Mouse (Mus musculus) embryonic facial prominence, embryonic 12.5 days (tissue): ENCODE results near the gene Yy1. TPM values are rescaled to one million over a fixed set of nuclear protein-coding genes. Genes with fewer than 3 reads are reported as not detected.

Source experiments
- ATAC-seq: fragments of 200-750 bp; cut with Nextera tagmentation; 2 replicates; pipeline ENCODE4 v1.8.0; 2017; ENCODE audit not compliant: insufficient number of reproducible peaks, insufficient read depth, low FRiP score, low TSS enrichment
- H3K27ac ChIP-seq: fragments of 300-500 bp; sonication (generic); 2 replicates; pipeline ENCODE4 v1.5.1; 2016; ENCODE audit warnings: mild to moderate bottlenecking
- H3K27me3 ChIP-seq: fragments of 300-500 bp; sonication (generic); 2 replicates; pipeline ENCODE4 v1.6.1; 2016; ENCODE audit warnings: mild to moderate bottlenecking, moderate library complexity
- H3K36me3 ChIP-seq: fragments of 300-500 bp; sonication (generic); 2 replicates; pipeline ENCODE4 v1.6.1; 2016; ENCODE audit warnings: mild to moderate bottlenecking
- H3K4me1 ChIP-seq: fragments of 300-500 bp; sonication (generic); 2 replicates; pipeline ENCODE4 v1.6.1; 2016
- H3K4me2 ChIP-seq: fragments of 300-500 bp; sonication (generic); replicated peaks from 2 replicates; pipeline ENCODE4 v1.6.1; 2016; ENCODE audit warnings: mild to moderate bottlenecking, moderate library complexity
- H3K4me3 ChIP-seq: fragments of 300-500 bp; sonication (generic); 2 replicates; pipeline ENCODE4 v1.5.1; 2016; ENCODE audit warnings: mild to moderate bottlenecking
- H3K9ac ChIP-seq: fragments of 300-500 bp; sonication (generic); 2 replicates; pipeline ENCODE4 v1.6.1; 2016; ENCODE audit warnings: mild to moderate bottlenecking, moderate library complexity
- H3K9me3 ChIP-seq: fragments of 300-500 bp; sonication (generic); 2 replicates; pipeline ENCODE4 v1.6.1; 2016; ENCODE audit warnings: mild to moderate bottlenecking, moderate library complexity
- WGBS: fragments of 180-500 bp; shearing (Covaris S2); methylation state at CpG from one replicate; pipeline ENCODE4 v1.1.7; 2016; 5-methylcytosine and 5-hydroxymethylcytosine counted together
- polyA plus RNA-seq: library from polyadenylated mRNA; unstranded; fragments of >200 nt; fragmentation: Nextera tagmentation; extraction: Ambion mirVana; gene quantifications from 2 replicates; pipeline ENCODE4 v1.2.1, GENCODE M21; 2016

Yy1 gene
- 20.8 and 23.2 TPM in 2 replicates for polyA plus RNA-seq

DNA sequence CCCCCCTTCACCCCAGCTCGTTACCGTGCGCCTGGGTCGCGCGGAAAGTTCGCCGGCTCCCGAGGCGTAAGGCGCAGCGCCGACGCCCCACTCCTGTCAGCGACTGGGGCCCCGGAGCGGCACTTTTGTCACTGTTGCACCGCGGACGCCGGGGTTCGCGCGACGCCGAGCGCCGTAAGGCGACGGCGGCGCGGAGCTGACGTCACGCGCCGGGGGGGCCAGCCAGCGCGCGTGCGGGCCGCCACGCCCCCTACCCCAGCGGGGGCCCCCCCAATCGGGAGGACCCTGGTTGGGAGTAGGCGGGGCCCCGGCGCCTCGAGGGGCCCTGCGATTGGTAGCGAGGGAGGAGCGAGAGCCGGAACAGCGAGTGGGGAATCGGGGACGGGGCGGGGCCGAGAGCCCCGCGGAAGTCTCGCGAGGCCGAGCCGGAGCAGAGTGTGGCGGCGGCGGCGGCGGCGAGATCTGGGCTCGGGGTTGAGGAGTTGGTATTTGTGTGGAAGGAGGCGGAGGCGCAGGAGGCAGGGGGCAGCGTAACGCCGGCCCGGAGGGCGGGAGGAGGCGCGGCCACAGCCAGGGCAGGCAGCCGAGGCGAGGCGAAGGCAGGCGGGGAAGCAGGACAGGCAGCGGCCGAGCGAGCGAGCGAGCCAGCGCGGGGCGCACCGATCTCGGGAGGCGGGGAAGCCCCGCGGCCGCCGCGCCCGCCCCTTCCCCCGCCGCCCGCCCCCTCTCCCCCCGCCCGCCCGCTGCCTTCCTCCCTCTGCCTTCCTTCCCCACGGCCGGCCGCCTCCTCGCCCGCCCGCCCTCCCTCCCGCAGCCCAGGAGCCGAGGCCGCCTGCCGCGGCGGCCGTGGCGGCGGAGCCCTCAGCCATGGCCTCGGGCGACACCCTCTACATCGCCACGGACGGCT, at the start of gene Yy1:
Gene Yy1 (plus strand): TSS at position 428 of the 907 bp plus-strand sequence.
- peaks cover 30% of the 10 kb centered on the region for H3K4me1 ChIP-seq
- peak within 1 kb of the TSS; percentile 99 for H3K4me3 ChIP-seq
- ATAC-seq: peak; percentile 88
- peak within 1 kb of the TSS; percentile 94 for H3K9ac ChIP-seq
- no peaks in the 10 kb centered on the region for H3K36me3 ChIP-seq
- H3K27ac ChIP-seq: peak within 1 kb of the TSS; percentile 99
- under 1% methylated on average over 85 of the region's 127 CpGs for WGBS
- H3K27me3 ChIP-seq: no peaks in the 10 kb centered on the region
- H3K4me2 ChIP-seq: peak within 1 kb of the TSS; percentile 60
- H3K9me3 ChIP-seq: no peaks in the 10 kb centered on the region

GRCm38 (mm10) chr12:108745990-108746389, 46.8 kb upstream of the Yy1 start:
- no peak for ATAC-seq
- no peaks in the 10 kb centered on the region for H3K36me3 ChIP-seq

DNA sequence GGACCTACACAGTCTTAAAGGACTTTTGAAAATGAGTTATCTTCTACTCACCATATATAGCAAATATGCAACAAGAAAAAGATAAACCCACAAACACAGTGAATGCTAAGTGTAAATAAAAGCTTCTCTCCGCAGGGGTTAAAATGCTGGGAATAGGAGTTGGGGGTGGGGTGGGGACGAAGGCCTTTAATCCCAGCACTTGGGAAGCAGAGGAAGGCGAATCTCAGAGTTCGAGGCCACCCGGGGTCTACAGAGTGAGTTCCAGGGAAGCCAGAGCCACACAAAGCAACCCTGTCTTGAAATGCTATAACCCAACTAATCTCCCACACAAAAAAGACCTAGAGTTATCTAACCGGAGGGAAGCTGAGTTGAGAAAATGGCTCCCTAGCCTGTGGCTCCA, 43.8 kb upstream of the Yy1 start:
- Histone ChIP-seq H3K4me3 (no peak overlapping the region), H3K4me1 (no peaks in the 10 kb centered on the region), H3K9me3 (no peaks in the 10 kb centered on the region), H3K27me3 (no peaks in the 10 kb centered on the region), H3K9ac (no peak overlapping the region), H3K36me3 (no peaks in the 10 kb centered on the region), H3K27ac (no peak overlapping the region), H3K4me2 (no peak overlapping the region)
- ATAC-seq: no peak
- 76% methylated on average over 6 of the region's 6 CpGs for WGBS

More at GRCm38 (mm10) chr12:108745990-108746389, 46.8 kb upstream of the Yy1 start:
- Histone ChIP-seq H3K27ac (no peak overlapping the region), H3K4me1 (no peaks in the 10 kb centered on the region), H3K4me3 (no peak overlapping the region), H3K9me3 (no peaks in the 10 kb centered on the region), H3K27me3 (no peaks in the 10 kb centered on the region), H3K4me2 (no peak overlapping the region), H3K9ac (no peak overlapping the region)

DNA sequence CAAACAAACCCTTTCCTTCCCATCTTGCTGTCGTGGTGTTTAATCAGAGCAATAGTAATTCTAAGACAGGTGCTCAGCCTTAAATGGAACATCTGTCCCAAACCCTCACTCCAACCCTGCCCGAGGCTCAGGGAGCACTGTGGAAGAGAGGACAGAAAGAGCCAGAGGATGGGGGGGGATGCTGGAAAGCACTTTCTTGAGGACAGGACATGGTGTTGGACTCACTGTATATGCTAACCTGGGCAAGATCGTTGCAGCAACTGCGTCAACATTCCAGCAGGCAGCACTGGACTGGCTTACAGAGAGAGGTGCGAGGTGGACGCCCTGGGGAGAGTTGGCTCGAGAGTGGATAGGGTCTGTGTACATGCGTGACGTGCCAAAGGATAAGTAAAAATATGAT, 43.3 kb upstream of the Yy1 start:
- 79% methylated on average over 9 of the region's 9 CpGs for WGBS
- Histone ChIP-seq H3K9me3 (no peaks in the 10 kb centered on the region), H3K4me3 (no peak overlapping the region), H3K27me3 (no peaks in the 10 kb centered on the region), H3K4me1 (no peaks in the 10 kb centered on the region), H3K27ac (no peak overlapping the region), H3K36me3 (no peaks in the 10 kb centered on the region), H3K9ac (no peak overlapping the region), H3K4me2 (no peak overlapping the region)
- ATAC-seq: no peak

DNA sequence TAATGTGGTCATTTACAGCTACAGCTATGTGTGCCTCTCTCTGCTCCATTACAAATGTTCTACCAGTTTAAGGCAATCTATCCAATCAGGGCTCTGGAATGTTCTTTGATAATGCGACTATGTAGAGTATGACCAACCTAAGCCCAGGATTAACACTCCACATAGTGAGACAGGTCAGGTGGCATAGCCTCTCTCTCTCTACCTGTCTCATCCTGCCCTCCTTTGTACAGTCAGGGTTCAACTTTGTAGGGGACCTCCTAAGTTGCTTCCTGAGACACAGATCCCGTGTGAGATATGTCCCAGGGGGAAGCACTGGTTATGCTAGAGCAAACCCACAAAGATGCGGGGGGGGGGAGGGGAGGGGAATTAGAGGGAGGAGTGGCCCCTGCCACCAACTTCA, 42.5 kb upstream of the Yy1 start:
- Histone ChIP-seq H3K9ac (no peak overlapping the region), H3K4me3 (no peak overlapping the region), H3K27me3 (no peaks in the 10 kb centered on the region), H3K36me3 (no peaks in the 10 kb centered on the region), H3K4me2 (no peak overlapping the region), H3K4me1 (no peaks in the 10 kb centered on the region), H3K9me3 (no peaks in the 10 kb centered on the region), H3K27ac (no peak overlapping the region)
- ATAC-seq: no peak
- WGBS: 77% methylated on average over 3 of the region's 3 CpGs

- H3K4me3 ChIP-seq: no peak overlapping the region
- no peaks in the 10 kb centered on the region for H3K27me3 ChIP-seq
- WGBS: 55% methylated on average over 9 of the region's 9 CpGs
- no peak overlapping the region for H3K27ac ChIP-seq
- ATAC-seq: no peak
- no peaks in the 10 kb centered on the region for H3K36me3 ChIP-seq
- H3K4me1 ChIP-seq: no peaks in the 10 kb centered on the region
- no peaks in the 10 kb centered on the region for H3K9me3 ChIP-seq
- H3K9ac ChIP-seq: no peak overlapping the region
- H3K4me2 ChIP-seq: no peak overlapping the region
These were observed 41.0 kb upstream of the Yy1 start for GRCm38 (mm10) chr12:108751790-108752189.

DNA sequence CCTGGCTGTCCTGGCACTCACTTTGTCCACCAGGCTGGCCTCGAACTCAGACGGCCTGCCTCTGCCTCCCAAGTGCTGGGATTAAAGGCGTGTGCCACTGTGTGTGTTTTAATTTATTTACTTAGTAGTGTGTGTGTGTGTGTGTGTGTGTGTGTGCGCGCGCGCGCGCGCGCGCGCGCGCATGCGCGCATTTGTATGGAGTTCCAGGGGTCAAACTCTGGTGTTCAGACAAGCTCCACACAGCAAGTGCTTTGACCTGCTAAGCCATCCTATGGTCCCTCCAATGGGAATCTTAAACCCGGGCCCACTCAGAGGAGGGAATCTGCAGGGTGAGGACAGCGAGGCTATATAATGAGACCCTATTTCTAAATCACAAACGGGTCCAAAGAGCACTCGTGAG, 37.6 kb upstream of the Yy1 start:
- H3K9ac ChIP-seq: no peak overlapping the region
- no peak overlapping the region for H3K4me2 ChIP-seq
- ATAC-seq: no peak
- H3K27me3 ChIP-seq: no peaks in the 10 kb centered on the region
- no peaks in the 10 kb centered on the region for H3K36me3 ChIP-seq
- H3K4me3 ChIP-seq: no peak overlapping the region
- 82% methylated on average over 21 of the region's 21 CpGs for WGBS
- no peaks in the 10 kb centered on the region for H3K9me3 ChIP-seq
- H3K4me1 ChIP-seq: no peaks in the 10 kb centered on the region
- H3K27ac ChIP-seq: no peak overlapping the region

DNA sequence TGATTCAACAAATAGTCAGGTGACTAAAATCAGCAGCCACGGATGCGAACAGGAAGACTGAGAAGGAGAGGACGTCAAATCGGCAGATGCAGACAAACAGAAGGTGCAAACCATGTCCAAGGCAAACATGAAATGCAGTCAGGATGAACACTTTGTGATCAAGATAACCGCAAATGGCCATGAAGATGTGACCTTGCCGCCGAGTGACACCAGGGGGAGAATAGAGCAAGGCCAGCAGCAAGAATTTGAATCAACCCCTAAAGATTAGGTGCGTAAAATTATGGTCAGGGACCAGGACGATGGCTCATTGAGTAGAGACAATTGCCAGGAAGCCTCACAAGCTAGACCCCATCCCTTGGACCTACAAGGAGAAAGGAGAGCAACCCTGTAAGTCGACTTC, 36.2 kb upstream of the Yy1 start:
- H3K4me3 ChIP-seq: no peak overlapping the region
- H3K4me2 ChIP-seq: no peak overlapping the region
- WGBS: 95% methylated on average over 10 of the region's 10 CpGs
- no peaks in the 10 kb centered on the region for H3K4me1 ChIP-seq
- H3K27ac ChIP-seq: no peak overlapping the region
- no peak overlapping the region for H3K9ac ChIP-seq
- H3K27me3 ChIP-seq: no peaks in the 10 kb centered on the region
- no peak for ATAC-seq
- H3K9me3 ChIP-seq: no peaks in the 10 kb centered on the region
- H3K36me3 ChIP-seq: no peaks in the 10 kb centered on the region

GRCm38 (mm10) chr12:108757717-108758257, 35.0 kb upstream of the Yy1 start:
- WGBS: under 1% methylated on average over 41 of the region's 41 CpGs
- Histone ChIP-seq H3K27me3 (no peaks in the 10 kb centered on the region), H3K4me2 (peak overlapping the region; percentile 72), H3K27ac (no peak overlapping the region), H3K9me3 (no peaks in the 10 kb centered on the region), H3K36me3 (no peaks in the 10 kb centered on the region), H3K9ac (peak overlapping the region; percentile 73), H3K4me3 (peak overlapping the region; percentile 59), H3K4me1 (no peaks in the 10 kb centered on the region)
- peak; percentile 96 for ATAC-seq

DNA sequence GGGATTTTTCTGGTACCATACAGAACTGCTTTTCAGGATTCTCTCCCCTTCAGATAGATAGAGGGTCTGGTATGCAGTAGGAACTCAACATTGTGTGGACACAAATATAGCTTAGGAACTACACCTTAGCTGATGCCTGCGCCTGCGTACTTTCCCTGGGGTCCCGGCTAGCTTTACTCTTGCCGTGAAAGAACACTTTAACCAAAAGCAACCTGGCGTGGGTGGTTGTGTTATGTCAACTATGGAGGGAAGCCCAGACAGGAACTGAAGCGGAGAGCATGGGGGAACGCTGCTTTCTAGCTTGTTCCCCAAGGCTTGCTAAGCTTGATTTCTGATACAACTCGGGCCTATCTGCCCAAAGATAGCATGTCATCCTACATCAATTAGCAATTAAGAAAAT, 34.5 kb upstream of the Yy1 start:
- no peak overlapping the region for H3K9ac ChIP-seq

DNA sequence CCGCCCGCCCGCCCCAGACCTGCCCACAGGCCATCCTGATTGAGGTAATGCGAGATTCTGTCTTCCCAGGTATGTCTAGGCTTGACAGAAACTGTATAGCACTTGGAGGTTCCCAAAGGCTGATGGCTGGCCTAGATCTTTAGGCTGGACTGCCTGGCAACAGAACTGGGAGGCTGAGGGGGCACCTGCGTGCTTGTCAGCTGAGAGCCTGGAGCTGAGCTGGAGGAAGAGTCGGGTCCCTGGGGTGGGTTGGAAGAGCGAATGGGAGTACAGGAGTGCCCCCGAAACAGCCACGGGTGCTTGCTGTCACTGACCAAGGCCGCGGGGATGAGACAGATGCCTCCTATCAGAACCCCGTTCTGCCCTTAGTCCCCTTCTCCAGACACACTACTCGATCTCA, 34.1 kb upstream of the Yy1 start:
- no peak overlapping the region for H3K4me2 ChIP-seq
- no peak overlapping the region for H3K27ac ChIP-seq
- 79% methylated on average over 13 of the region's 13 CpGs for WGBS
- H3K9ac ChIP-seq: no peak overlapping the region
- no peaks in the 10 kb centered on the region for H3K36me3 ChIP-seq
- H3K27me3 ChIP-seq: no peaks in the 10 kb centered on the region
- no peak for ATAC-seq
- H3K4me1 ChIP-seq: no peaks in the 10 kb centered on the region
- no peaks in the 10 kb centered on the region for H3K9me3 ChIP-seq
- H3K4me3 ChIP-seq: no peak overlapping the region

More for the DNA sequence above, 34.5 kb upstream of the Yy1 start:
- Histone ChIP-seq H3K4me2 (peak overlapping the region; percentile 72), H3K27me3 (no peaks in the 10 kb centered on the region), H3K4me1 (no peaks in the 10 kb centered on the region), H3K36me3 (no peaks in the 10 kb centered on the region), H3K27ac (no peak overlapping the region), H3K9me3 (no peaks in the 10 kb centered on the region), H3K4me3 (peak overlapping the region; percentile 59; the same call in 1 of the 2 replicates)
- WGBS: 68% methylated on average over 8 of the region's 8 CpGs
- ATAC-seq: 0 out of 2 replicates have a peak, but pooled peaks have one; percentile 11

DNA sequence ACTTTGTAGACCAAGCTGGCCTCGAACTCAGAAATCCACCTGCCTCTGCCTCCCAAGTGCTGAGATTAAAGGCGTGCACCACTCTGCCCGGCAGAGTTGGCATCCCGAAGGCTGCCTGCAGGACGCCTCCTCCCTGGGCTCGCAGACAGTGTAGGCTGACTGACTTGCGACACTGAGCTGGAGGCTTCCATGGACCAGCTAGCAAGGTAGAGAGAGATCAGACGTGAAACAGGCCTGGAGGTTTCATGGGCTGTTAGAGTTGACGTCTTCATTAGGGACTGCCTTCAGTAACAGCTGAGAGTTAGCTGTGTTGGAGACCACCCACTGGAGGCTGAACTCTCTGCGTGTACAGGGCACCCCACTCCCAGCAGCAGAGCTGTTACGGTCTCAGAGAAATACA, 33.5 kb upstream of the Yy1 start:
- WGBS: 82% methylated on average over 11 of the region's 11 CpGs
- no peak overlapping the region for H3K27ac ChIP-seq
- H3K27me3 ChIP-seq: no peaks in the 10 kb centered on the region
- H3K36me3 ChIP-seq: no peaks in the 10 kb centered on the region
- no peaks in the 10 kb centered on the region for H3K9me3 ChIP-seq
- H3K9ac ChIP-seq: no peak overlapping the region
- H3K4me1 ChIP-seq: no peaks in the 10 kb centered on the region
- no peak overlapping the region for H3K4me2 ChIP-seq
- H3K4me3 ChIP-seq: no peak overlapping the region
- no peak for ATAC-seq
